Mouse (Mus musculus) heart, adult 2 months (tissue): ENCODE measurements around the gene Kcnip2. TPM values are rescaled to one million over a fixed set of nuclear protein-coding genes. Genes with fewer than 3 reads are reported as not detected.

Experiments used
- DNase-seq, 2 experiments: peaks; one replicate each; pipeline ENCODE4 v3.0.0; 2021
- H3K27ac ChIP-seq: fragments of 200-600 bp; 2 replicates; pipeline ENCODE4 v1.8.1; 2022
- H3K27me3 ChIP-seq: fragments of 200-500 bp; 2 replicates; pipeline ENCODE4 v1.6.1; 2012; ENCODE audit warnings: mild to moderate bottlenecking, low read length, inconsistent platforms, mixed read lengths; ENCODE audit not compliant: control insufficient read depth, insufficient read depth
- H3K36me3 ChIP-seq: fragments of 200-500 bp; 2 replicates; pipeline ENCODE4 v1.6.1; 2012; ENCODE audit warnings: low read length, inconsistent platforms; ENCODE audit not compliant: control insufficient read depth, insufficient read depth
- H3K4me1 ChIP-seq: fragments of 200-500 bp; 2 replicates; pipeline ENCODE4 v1.6.1; 2011; ENCODE audit warnings: low read length; ENCODE audit not compliant: control insufficient read depth, insufficient read depth
- H3K4me3 ChIP-seq: fragments of 200-600 bp; 2 replicates; pipeline ENCODE4 v1.8.1; 2022
- H3K79me2 ChIP-seq: fragments of 200-500 bp; replicated peaks from 2 replicates; pipeline ENCODE4 v1.6.1; 2012; ENCODE audit warnings: mild to moderate bottlenecking, inconsistent platforms, low read length, moderate library complexity, mixed read lengths; ENCODE audit not compliant: control insufficient read depth, insufficient read depth
- H3K9ac ChIP-seq: fragments of 200-500 bp; 2 replicates; pipeline ENCODE4 v1.6.1; 2012; ENCODE audit warnings: low read depth, mild to moderate bottlenecking, control low read depth, inconsistent platforms, low read length, mixed read lengths
- CTCF ChIP-seq: fragments of 200-600 bp; IDR thresholded peaks from 2 replicates; pipeline ENCODE4 v1.8.1; 2022; ENCODE audit warnings: antibody characterized with exemption, mild to moderate bottlenecking, moderate library complexity
- EP300 ChIP-seq: fragments of 200-500 bp; IDR thresholded peaks from 2 replicates; pipeline ENCODE4 v1.6.1; 2011; ENCODE audit warnings: low read depth, low read length, control low read depth; ENCODE audit not compliant: insufficient read depth
- POLR2A ChIP-seq: fragments of 200-500 bp; IDR thresholded peaks from 2 replicates; pipeline ENCODE4 v1.6.1; 2011; ENCODE audit warnings: mild to moderate bottlenecking, low read depth, low read length, control low read depth; ENCODE audit not compliant: insufficient read depth
- WGBS: fragments of 180-500 bp; shearing (Covaris S2); methylation state at CpG from one replicate; pipeline ENCODE4 v1.1.7; 2018; 5-methylcytosine and 5-hydroxymethylcytosine counted together
- intact Hi-C: fragments of 180-260 bp; cut with DNase I; formaldehyde crosslinking; loops from one replicate; pipeline ENCODE4 v1.15.1; 2025
- polyA plus RNA-seq: library from polyadenylated mRNA; depleted of rRNA; stranded (reverse); fragments of >200 nt; gene quantifications from 2 replicates; pipeline ENCODE4 v1.2.3, GENCODE M21; 2012
- total RNA-seq, 2 experiments: library from RNA; stranded (reverse); gene quantifications; 2 replicates each; pipeline ENCODE4 v1.2.3; 2021

Kcnip2 gene
- total and polyA plus RNA-seq, 3 experiments, result 174 to 216 (median 203) TPM

DNA sequence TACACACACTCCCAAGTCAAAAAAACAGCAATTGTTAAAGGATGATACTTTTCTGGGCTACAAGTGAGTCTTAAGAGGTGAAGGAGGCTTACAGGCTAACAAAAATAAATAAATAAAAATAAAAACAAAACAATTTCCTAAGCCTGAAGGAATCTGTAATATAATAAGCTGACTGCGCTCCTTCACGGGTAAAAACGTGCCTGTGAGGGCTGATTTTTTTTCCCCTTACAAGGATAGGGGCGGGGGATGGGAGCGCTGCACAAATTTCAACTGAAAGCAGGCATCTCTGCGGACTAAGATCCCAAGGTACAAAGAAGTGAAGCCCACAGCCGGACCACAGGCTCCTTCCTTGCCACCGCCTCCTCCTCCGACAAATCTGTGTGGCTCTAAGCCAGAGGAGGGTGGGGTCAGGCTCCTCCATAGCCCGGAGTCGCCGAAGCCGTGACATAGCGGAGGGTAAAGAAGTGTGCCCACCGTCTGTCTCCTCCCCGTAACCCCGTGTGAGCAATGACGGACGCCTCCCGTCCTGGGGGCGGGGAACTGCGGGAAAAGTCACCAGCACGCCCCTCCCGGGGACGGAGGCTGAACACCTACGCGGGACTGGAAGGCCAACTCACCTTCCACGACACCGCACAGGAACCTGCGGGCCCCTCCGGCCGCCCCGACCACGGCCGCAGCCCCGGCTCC, 33.4 kb downstream of the Kcnip2 start:
- H3K27me3 ChIP-seq, result no peaks in the 10 kb centered on the region
- intact Hi-C loops, result loop anchor here (2.0 kb wide), 1 partner anchor 34 kb away; the partner anchor contains the start of gene Npm3
- peaks cover 24% of the 10 kb centered on the region for H3K36me3 ChIP-seq
- TF ChIP-seq POLR2A (no peak), CTCF (no peak), EP300 (no peak)
- peaks cover 7% of the 10 kb centered on the region for H3K79me2 ChIP-seq
- peak overlapping the region; percentile 92 for H3K9ac ChIP-seq
- peak overlapping the region; percentile 100 for H3K27ac ChIP-seq
- peak overlapping the region; percentile 92 for H3K4me3 ChIP-seq
- peak; percentile 80 to 82 for DNase-seq
- H3K4me1 ChIP-seq, result peaks cover 13% of the 10 kb centered on the region
- under 1% methylated on average over 35 of the region's 36 CpGs for WGBS

GRCm38 (mm10) chr19:45781676-45782075, 34.2 kb downstream of the Kcnip2 start:
- 32% methylated on average over 8 of the region's 8 CpGs for WGBS
- peaks cover 7% of the 10 kb centered on the region for H3K79me2 ChIP-seq
- peaks cover 13% of the 10 kb centered on the region for H3K4me1 ChIP-seq
- peak overlapping the region; percentile 92 for H3K4me3 ChIP-seq
- no peaks in the 10 kb centered on the region for H3K27me3 ChIP-seq
- 0 out of 2 replicates have a peak overlapping the region, but pooled peaks have one; percentile 2 for H3K9ac ChIP-seq
- TF ChIP-seq POLR2A, result no peak
- peak; percentile 26 for TF ChIP-seq CTCF
- H3K36me3 ChIP-seq, result peaks cover 29% of the 10 kb centered on the region
- intact Hi-C loops, result loop anchor here (2.0 kb wide), 1 partner anchor 33 kb away; the partner anchor contains the start of gene Npm3
- H3K27ac ChIP-seq, result no peak overlapping the region
- no peak for DNase-seq

GRCm38 (mm10) chr19:45780350-45780915, 35.4 kb downstream of the Kcnip2 start:
- intact Hi-C loops, result no loop called here
- WGBS, result 48% methylated on average over 13 of the region's 13 CpGs
- TF ChIP-seq POLR2A (no peak), CTCF (no peak), EP300 (no peak)
- Histone ChIP-seq H3K4me1 (peaks cover 13% of the 10 kb centered on the region), H3K27ac (no peak overlapping the region), H3K27me3 (no peaks in the 10 kb centered on the region), H3K4me3 (peak overlapping the region; percentile 92; the same call in 1 of the 2 replicates), H3K79me2 (peaks cover 7% of the 10 kb centered on the region), H3K9ac (no peak overlapping the region), H3K36me3 (peaks cover 32% of the 10 kb centered on the region)
- DNase-seq, result no peak

- Histone ChIP-seq H3K4me1 (peaks cover 6% of the 10 kb centered on the region), H3K27me3 (no peaks in the 10 kb centered on the region), H3K4me3 (no peak overlapping the region), H3K36me3 (peaks cover 35% of the 10 kb centered on the region), H3K27ac (no peak overlapping the region), H3K9ac (no peak overlapping the region), H3K79me2 (peaks cover 5% of the 10 kb centered on the region)
- intact Hi-C loops, result no loop called here
- no peak for DNase-seq
- 75% methylated on average over 2 of the region's 2 CpGs for WGBS
- no peak for TF ChIP-seq POLR2A
Measured at GRCm38 (mm10) chr19:45775486-45775885, 40.4 kb downstream of the Kcnip2 start.

GRCm38 (mm10) chr19:45771501-45771900, 44.4 kb downstream of the Kcnip2 start:
- Histone ChIP-seq H3K27me3 (no peaks in the 10 kb centered on the region), H3K36me3 (peaks cover 24% of the 10 kb centered on the region), H3K4me3 (no peak overlapping the region), H3K4me1 (no peaks in the 10 kb centered on the region), H3K9ac (no peak overlapping the region), H3K27ac (no peak overlapping the region), H3K79me2 (peaks cover 6% of the 10 kb centered on the region; the same call in 1 of the 2 replicates)
- intact Hi-C loops, result no loop called here
- DNase-seq, result no peak
- TF ChIP-seq EP300 (no peak), POLR2A (no peak), CTCF (no peak)
- WGBS, result 80% methylated on average over 5 of the region's 5 CpGs

- Histone ChIP-seq H3K4me3 (no peak overlapping the region), H3K36me3 (peaks cover 47% of the 10 kb centered on the region), H3K4me1 (no peaks in the 10 kb centered on the region; the same call in 1 of the 2 replicates), H3K79me2 (no peaks in the 10 kb centered on the region), H3K27ac (no peak overlapping the region), H3K27me3 (no peaks in the 10 kb centered on the region), H3K9ac (no peak overlapping the region)
- WGBS, result 74% methylated on average over 3 of the region's 3 CpGs
- no peak for DNase-seq
- TF ChIP-seq POLR2A, result no peak
- TF ChIP-seq CTCF, result no peak
- no peak for TF ChIP-seq EP300
- intact Hi-C loops, result no loop called here
Measured at GRCm38 (mm10) chr19:45760810-45761209, 55.1 kb downstream of the Kcnip2 start.
